Mouse (Mus musculus) right cerebral cortex, adult 2 months (tissue): ENCODE results near the gene Kif18b.

Experiments
- DNase-seq, 2 experiments: peaks; one replicate each; pipeline ENCODE4 v3.0.0; 2021 to 2022; ENCODE audit warnings: low spot score in 2 of 2

Kif18b gene

GRCm38 (mm10) chr11:102939024-102939675 lies 14.2 kb upstream of the Kif18b start:
- no peak for DNase-seq

- DNase-seq, result no peak
Measured at GRCm38 (mm10) chr11:102937529-102938182, 12.7 kb upstream of the Kif18b start.

GRCm38 (mm10) chr11:102936272-102936671 lies 11.3 kb upstream of the Kif18b start:
- no peak for DNase-seq

GRCm38 (mm10) chr11:102930672-102931071 lies 5.7 kb upstream of the Kif18b start:
- no peak for DNase-seq

- no peak for DNase-seq
Measured at GRCm38 (mm10) chr11:102925351-102925717, 410 bp upstream of the Kif18b start.

- no peak for DNase-seq
Measured at GRCm38 (mm10) chr11:102921491-102921890, 3.4 kb downstream of the Kif18b start.

- no peak for DNase-seq
Measured at GRCm38 (mm10) chr11:102918077-102918476, 6.8 kb downstream of the Kif18b start.

GRCm38 (mm10) chr11:102915380-102915779 lies 9.5 kb downstream of the Kif18b start:
- no peak for DNase-seq

GRCm38 (mm10) chr11:102911376-102911775 lies 13.5 kb downstream of the Kif18b start:
- no peak for DNase-seq

GRCm38 (mm10) chr11:102903654-102904053 lies 21.3 kb downstream of the Kif18b start:
- DNase-seq, result no peak

GRCm38 (mm10) chr11:102902107-102902506 lies 22.8 kb downstream of the Kif18b start:
- no peak for DNase-seq

GRCm38 (mm10) chr11:102901199-102901598 lies 23.7 kb downstream of the Kif18b start:
- no peak for DNase-seq

GRCm38 (mm10) chr11:102900763-102901162 lies 24.2 kb downstream of the Kif18b start, which contains the start of gene Gfap:
Gene Gfap (minus strand): TSS chr11:102900912.
- peak; percentile 81 to 84 for DNase-seq

- DNase-seq, result peak in 1 of 2 experiments; percentile 21
Measured at GRCm38 (mm10) chr11:102898408-102898807, 26.5 kb downstream of the Kif18b start.

- DNase-seq, result no peak
Measured at GRCm38 (mm10) chr11:102896641-102897040, 28.3 kb downstream of the Kif18b start.

GRCm38 (mm10) chr11:102895779-102896178 lies 29.1 kb downstream of the Kif18b start:
- DNase-seq, result no peak

GRCm38 (mm10) chr11:102894716-102895115 lies 30.2 kb downstream of the Kif18b start:
- no peak for DNase-seq

GRCm38 (mm10) chr11:102893015-102893651 lies 31.8 kb downstream of the Kif18b start:
- peak in 1 of 2 experiments; percentile 34 for DNase-seq

GRCm38 (mm10) chr11:102890096-102890495 lies 34.8 kb downstream of the Kif18b start:
- no peak for DNase-seq

GRCm38 (mm10) chr11:102888135-102888534 lies 36.8 kb downstream of the Kif18b start:
- peak; percentile 66 to 67 for DNase-seq

- no peak for DNase-seq
Measured at GRCm38 (mm10) chr11:102887433-102887832, 37.5 kb downstream of the Kif18b start.

GRCm38 (mm10) chr11:102884616-102885219 lies 40.2 kb downstream of the Kif18b start, which contains the start of gene Fam187a:
Gene Fam187a (plus strand): TSS chr11:102885169.
- no peak for DNase-seq
